Mouse (Mus musculus) large intestine, adult 2 months (tissue): ENCODE data around the gene Jmjd8. TPM values are rescaled to one million over a fixed set of nuclear protein-coding genes. Genes with fewer than 3 reads are reported as not detected.
"Not testable (repeated sequence)": the region's sequence is repeated elsewhere in the genome, so short reads cannot be mapped to it uniquely, and the experiment has no call there.

Source experiments
- DNase-seq: peaks from one replicate; pipeline ENCODE4 v3.0.0-alpha.2; 2012; ENCODE audit warnings: low read depth, low spot score
- whole genome bisulfite sequencing: fragments of 180-500 bp; shearing (Covaris S2); methylation state at CpG from one replicate; pipeline ENCODE4 v1.1.7; 2018; 5-methylcytosine and 5-hydroxymethylcytosine counted together
- polyA plus RNA-seq: library from polyadenylated mRNA; depleted of rRNA; stranded (reverse); fragments of >200 nt; gene quantifications from 2 replicates; pipeline ENCODE4 v1.2.3, GENCODE M21; 2012

Gene Jmjd8
- polyA plus RNA-seq, 1 experiment: 48.8 TPM

GRCm38 (mm10) chr17:25807452-25807851, 21.2 kb upstream of the Jmjd8 start:
- WGBS: 37% methylated on average over 2 of the region's 2 CpGs
- DNase-seq: not testable (repeated sequence)

- DNase-seq: no peak
- WGBS: 54% methylated on average over 5 of the region's 5 CpGs
Measured at GRCm38 (mm10) chr17:25808028-25808427, 20.6 kb upstream of the Jmjd8 start.

GRCm38 (mm10) chr17:25808789-25809605, 19.7 kb upstream of the Jmjd8 start, which contains the start of gene Fbxl16:
Fbxl16 (plus strand) TSS chr17:25809085.
- 1% methylated on average over 87 of the region's 100 CpGs for WGBS
- no peak for DNase-seq

DNA sequence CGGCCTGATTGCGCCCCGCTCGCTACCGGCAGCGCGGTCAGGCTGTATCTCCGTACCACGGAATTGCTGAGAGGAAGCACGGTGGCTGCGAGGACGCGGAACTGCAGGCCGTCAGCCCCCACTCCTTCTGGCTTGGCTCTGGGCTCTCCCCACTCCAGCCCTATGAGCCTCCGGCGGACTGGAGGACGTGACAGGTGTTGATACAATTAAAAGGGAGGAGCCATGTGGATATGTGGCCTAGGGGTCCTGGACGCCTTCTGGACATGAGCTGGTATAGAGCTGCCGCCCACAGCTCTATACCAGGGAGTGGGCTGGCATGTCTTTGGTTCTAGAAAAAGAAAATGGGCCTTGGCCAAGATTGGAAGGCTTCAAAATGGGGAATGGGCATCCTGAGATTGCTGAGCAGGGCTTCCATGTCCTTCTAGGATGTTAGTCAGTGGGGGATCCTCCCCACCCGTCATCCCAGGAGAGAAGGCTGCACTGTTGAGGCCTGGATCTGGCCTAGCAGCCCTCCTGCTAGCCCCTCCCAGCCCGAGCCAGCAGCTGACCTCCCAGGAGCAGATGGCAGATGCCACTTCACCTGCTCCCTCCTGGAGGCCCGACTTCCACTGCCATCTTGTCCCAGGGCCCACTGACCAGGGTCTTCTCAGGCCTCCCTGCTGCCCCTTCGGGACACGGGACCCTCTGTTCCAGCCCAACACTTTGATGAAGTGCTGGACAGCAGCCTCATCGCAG, 18.9 kb upstream of the Jmjd8 start:
- WGBS: 16% methylated on average over 25 of the region's 25 CpGs
- DNase-seq: no peak

DNA sequence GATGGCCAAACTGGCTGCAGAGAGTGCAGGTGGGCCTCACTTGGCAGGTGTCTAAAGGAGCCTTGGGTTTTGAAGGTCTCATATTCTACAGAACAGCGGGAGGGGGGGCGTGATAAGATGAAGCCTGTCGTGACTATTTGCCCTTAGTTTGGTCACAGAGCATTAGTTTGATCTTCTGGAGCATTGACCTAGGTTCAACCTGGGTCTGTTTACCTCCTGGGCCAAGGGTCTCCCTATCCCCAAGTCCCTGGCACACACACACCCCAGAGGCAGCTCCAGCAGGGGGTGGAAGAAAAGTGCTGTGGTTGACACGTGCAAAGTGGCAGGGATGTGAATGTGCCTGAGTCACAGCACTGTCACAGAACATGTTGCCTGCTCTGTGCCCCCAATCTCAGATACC, 17.8 kb upstream of the Jmjd8 start:
- no peak for DNase-seq
- 67% methylated on average over 4 of the region's 4 CpGs for WGBS

DNA sequence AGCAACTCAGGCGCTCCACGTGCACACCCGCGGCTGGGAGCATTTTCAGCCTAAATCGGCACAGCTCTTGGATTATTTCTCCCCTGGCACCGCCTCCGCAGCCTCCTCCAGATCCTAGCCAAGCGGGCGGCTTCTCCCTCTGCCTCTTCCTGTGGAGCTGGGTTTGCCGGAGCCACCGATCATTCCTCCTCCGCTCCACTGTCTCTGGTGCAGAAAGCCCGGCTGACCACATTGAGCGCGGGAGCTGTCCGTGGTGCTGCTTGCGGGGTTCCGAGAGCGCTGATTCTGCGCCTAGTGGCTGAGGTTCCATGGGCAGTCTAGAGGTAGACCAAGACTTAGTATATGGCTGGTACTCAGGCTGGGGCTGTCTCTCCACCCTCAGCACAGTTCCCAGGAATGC, 15.2 kb upstream of the Jmjd8 start:
- no peak for DNase-seq
- WGBS: 4% methylated on average over 20 of the region's 20 CpGs

DNA sequence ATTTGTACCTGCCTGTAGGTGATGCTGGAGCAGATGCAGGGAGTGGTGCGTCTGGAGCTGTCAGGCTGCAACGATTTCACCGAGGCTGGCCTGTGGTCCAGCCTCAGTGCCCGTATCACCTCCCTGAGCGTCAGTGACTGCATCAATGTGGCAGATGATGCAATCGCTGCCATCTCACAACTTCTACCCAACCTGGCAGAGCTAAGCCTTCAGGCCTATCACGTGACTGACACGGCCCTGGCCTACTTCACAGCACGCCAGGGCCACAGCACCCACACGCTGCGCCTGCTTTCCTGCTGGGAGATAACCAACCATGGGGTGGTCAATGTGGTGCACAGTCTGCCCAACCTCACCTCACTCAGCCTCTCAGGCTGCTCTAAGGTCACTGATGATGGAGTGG, 11.0 kb upstream of the Jmjd8 start:
- 76% methylated on average over 11 of the region's 11 CpGs for WGBS
- no peak for DNase-seq

GRCm38 (mm10) chr17:25818851-25819780, 9.6 kb upstream of the Jmjd8 start:
- 8% methylated on average over 46 of the region's 46 CpGs for WGBS
- no peak for DNase-seq

GRCm38 (mm10) chr17:25823452-25823851, 5.2 kb upstream of the Jmjd8 start, which contains the start of gene Wdr24:
Wdr24 (plus strand) TSS chr17:25823627.
- under 1% methylated on average over 18 of the region's 18 CpGs for WGBS
- no peak for DNase-seq

GRCm38 (mm10) chr17:25824362-25825142, 4.1 kb upstream of the Jmjd8 start:
- WGBS: 71% methylated on average over 17 of the region's 17 CpGs
- DNase-seq: no peak

DNA sequence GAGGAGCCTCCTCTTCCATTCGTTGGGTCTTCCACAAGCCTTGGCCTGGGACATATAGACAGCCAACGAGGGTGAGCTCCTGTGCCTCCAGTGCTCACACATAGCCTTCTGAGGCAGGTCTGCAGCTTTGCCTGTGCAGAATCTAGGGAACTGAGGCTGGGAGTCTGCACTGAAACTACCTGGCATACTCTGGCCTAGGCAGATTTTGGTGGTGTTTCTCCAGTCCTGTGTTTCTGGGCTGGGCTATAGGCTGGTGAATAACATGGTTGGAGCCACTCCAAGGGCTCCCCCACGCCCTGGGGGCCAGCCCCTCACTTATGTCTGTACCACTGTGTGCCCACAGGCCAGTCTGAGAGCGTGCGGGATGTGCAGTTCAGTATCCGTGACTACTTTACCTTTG, 3.4 kb upstream of the Jmjd8 start:
- 92% methylated on average over 6 of the region's 6 CpGs for WGBS
- no peak for DNase-seq

- no peak for DNase-seq
- 94% methylated on average over 27 of the region's 27 CpGs for WGBS
Measured at GRCm38 (mm10) chr17:25825984-25826570, 2.6 kb upstream of the Jmjd8 start.

DNA sequence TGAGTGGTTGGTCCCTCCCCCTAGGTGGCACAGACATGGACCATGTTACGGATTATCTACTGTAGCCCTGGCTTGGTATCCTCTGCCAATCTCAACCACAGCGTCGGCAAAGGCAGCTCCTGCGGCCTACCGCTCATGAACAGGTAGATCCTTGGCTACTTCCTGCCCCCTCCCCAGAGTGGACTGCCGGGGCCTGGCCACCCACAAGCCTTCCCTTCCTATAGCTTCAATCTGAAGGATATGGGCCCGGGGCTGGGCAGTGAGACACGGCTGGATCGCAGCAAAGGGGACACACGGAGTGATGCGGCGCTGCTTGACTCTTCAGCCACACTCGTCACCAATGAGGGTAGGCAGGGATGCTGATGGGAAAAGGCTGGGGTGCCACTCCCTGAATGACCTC, 1.7 kb upstream of the Jmjd8 start:
- DNase-seq: no peak
- 92% methylated on average over 13 of the region's 13 CpGs for WGBS

GRCm38 (mm10) chr17:25827546-25828222, 983 bp upstream of the Jmjd8 start:
- no peak for DNase-seq
- WGBS: 92% methylated on average over 22 of the region's 22 CpGs

DNA sequence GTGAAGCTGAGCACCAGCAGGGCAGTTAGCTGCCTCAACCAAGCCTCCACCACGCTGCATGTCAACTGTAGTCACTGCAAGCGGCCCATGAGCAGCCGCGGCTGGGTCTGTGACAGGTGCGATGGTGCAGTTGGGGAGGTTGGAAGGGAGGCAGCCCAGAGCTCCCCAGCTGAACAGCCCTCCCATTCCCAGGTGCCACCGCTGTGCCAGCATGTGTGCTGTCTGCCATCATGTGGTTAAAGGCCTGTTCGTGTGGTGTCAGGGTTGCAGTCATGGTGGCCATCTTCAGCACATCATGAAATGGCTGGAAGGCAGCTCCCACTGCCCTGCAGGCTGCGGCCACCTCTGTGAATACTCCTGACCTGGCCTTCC, 458 bp upstream of the Jmjd8 start:
- 79% methylated on average over 8 of the region's 8 CpGs for WGBS
- no peak for DNase-seq

- WGBS: 27% methylated on average over 8 of the region's 8 CpGs
- DNase-seq: no peak
Measured at GRCm38 (mm10) chr17:25829558-25830017, 921 bp downstream of the Jmjd8 start.

- WGBS: 71% methylated on average over 4 of the region's 4 CpGs
- no peak for DNase-seq
Measured at GRCm38 (mm10) chr17:25830200-25830753, 1.6 kb downstream of the Jmjd8 start.
